Mouse (Mus musculus) liver, adult 2 months (tissue): ENCODE results near the gene Ppm1g.

Experiments
- CTCF ChIP-seq: fragments of 200-500 bp; IDR thresholded peaks from 2 replicates; pipeline ENCODE4 v1.5.1; 2011; ENCODE audit warnings: low read depth, low read length, control low read depth
- POLR2A ChIP-seq: fragments of 200-500 bp; IDR thresholded peaks from 2 replicates; pipeline ENCODE4 v1.6.1; 2011; ENCODE audit warnings: low read length, control low read depth; ENCODE audit not compliant: insufficient read depth; ENCODE audit errors: extremely low read depth

DNA sequence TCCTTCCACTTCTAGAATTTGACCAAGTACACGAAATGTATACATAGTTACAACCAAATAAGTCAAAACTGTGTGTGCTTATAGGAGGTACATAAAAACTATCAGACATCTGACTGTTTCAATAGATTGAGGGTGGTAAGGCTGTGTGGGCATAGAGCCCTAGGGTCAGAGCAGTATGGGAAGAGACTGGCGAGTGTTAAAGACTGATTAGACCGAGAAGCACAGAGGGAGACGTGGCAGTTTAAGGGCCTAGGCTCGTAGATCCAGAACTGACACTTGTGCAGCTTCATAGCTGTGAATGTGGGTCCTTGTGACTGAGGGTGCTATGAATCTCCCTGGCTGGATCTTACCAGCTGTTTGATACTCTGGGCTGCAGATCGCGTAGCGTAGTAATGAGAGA is 34.4 kb upstream of the Ppm1g start:
- TF ChIP-seq POLR2A, result no peak
- TF ChIP-seq CTCF, result no peak
